Mouse (Mus musculus): ENCODE measurements at regions not wholly inside any gene's neighbourhood (a gene's known extent, or its start where the extent isn't known, plus 50 kb on each side); places are given as distances from the start of the nearest gene placed in this dataset.
"Not testable (repeated sequence)": the region's sequence is repeated elsewhere in the genome, so short reads cannot be mapped to it uniquely, and the experiment has no call there.

DNA sequence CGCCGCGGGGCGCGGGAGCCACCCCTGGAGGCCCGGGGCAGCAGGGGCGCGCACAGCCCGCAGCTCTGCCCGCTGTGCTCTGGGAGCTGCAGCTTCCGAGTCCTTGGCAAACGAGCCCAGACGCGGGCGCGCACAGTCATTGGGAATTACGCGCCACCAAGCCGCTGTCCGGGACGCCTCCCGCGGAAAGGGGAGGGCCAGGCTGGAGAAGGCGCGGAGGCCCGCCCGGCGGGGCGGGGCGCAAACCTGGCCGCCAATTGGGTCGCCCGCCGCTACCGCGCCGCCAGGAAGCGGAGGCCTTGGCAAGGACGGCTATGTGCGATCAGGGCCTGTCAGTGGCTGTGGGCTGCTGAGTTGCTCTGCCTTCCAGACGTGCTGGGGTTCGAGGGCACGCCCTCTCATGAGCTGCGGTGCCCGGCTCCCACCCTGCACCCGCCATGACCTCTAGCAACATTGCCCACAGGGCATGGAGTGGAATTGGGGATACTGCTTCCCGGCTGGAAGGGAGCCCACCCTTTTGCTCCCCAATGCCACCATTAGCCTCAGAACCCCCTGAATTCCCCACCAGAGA is 739.1 kb upstream of the Ywhaq start:
- DNase-seq (ENCODE audit: low spot score in 2 of 2), result peak in 1 of 2 experiments; percentile 2

DNA sequence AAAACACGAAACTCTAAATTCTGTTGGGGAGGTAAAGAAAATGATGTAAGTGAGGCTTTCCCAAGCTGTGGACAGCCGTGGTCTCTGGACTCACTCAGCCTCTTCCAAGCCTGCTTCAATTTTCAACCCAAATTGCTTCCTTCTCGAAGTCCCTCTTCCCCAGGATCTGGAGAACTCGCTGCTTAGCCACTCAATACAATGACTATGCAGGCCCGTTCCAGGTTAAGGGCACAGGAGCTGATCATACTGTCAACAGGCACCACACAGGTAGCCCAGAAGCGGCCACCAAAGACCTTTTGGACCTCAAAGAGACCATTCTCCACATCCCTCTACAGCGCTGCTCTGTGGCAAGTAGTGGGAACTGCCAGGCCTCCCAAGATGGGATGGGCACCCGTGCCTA is 737.9 kb upstream of the Ywhaq start:
- DNase-seq (ENCODE audit: low spot score in 2 of 2), result not testable (repeated sequence)
